Mouse (Mus musculus) hindbrain, embryonic 14.5 days (tissue): ENCODE data around the gene Fam98b. TPM values are rescaled to one million over a fixed set of nuclear protein-coding genes. Genes with fewer than 3 reads are reported as not detected.

Experiments
- ATAC-seq: fragments of 200-750 bp; cut with Nextera tagmentation; 2 replicates; pipeline ENCODE4 v1.8.0; 2017; ENCODE audit warnings: moderate number of reproducible peaks, mild to moderate bottlenecking, moderate TSS enrichment, moderate library complexity; ENCODE audit not compliant: low FRiP score
- DNase-seq: peaks from one replicate; pipeline ENCODE4 v3.0.0-alpha.2; 2015; ENCODE audit warnings: low spot score
- H3K27ac ChIP-seq: fragments of 300-500 bp; sonication (generic); 2 replicates; pipeline ENCODE4 v1.5.1; 2014; ENCODE audit warnings: mild to moderate bottlenecking, moderate library complexity
- H3K27me3 ChIP-seq: fragments of 300-500 bp; sonication (generic); 2 replicates; pipeline ENCODE4 v1.6.1; 2014; ENCODE audit warnings: mild to moderate bottlenecking, low read length, mixed read lengths; ENCODE audit not compliant: control insufficient read depth, insufficient read depth
- H3K36me3 ChIP-seq: fragments of 300-500 bp; sonication (generic); replicated peaks from 2 replicates; pipeline ENCODE4 v1.6.1; 2014; ENCODE audit not compliant: control insufficient read depth, insufficient read depth
- H3K4me1 ChIP-seq: fragments of 300-500 bp; sonication (generic); replicated peaks from 2 replicates; pipeline ENCODE4 v1.6.1; 2014; ENCODE audit warnings: antibody characterized with exemption, low read length, mixed read lengths; ENCODE audit not compliant: control insufficient read depth, insufficient read depth
- H3K4me2 ChIP-seq: fragments of 300-500 bp; sonication (generic); replicated peaks from 2 replicates; pipeline ENCODE4 v1.6.1; 2014; ENCODE audit warnings: mild to moderate bottlenecking, moderate library complexity
- H3K4me3 ChIP-seq: fragments of 300-500 bp; sonication (generic); replicated peaks from 2 replicates; pipeline ENCODE4 v1.5.1; 2014; ENCODE audit warnings: mild to moderate bottlenecking, low read length
- H3K9ac ChIP-seq: fragments of 300-500 bp; sonication (generic); 2 replicates; pipeline ENCODE4 v1.6.1; 2014
- H3K9me3 ChIP-seq: fragments of 300-500 bp; sonication (generic); 2 replicates; pipeline ENCODE4 v1.6.1; 2016; ENCODE audit warnings: low read length; ENCODE audit not compliant: control insufficient read depth
- WGBS: fragments of 180-500 bp; shearing (Covaris S2); extraction: QIAGEN DNeasy Blood & Tissue Kit; methylation state at CpG from one replicate; pipeline ENCODE4 v1.1.7; 2014; 5-methylcytosine and 5-hydroxymethylcytosine counted together
- polyA plus RNA-seq: library from polyadenylated mRNA; unstranded; fragments of >200 nt; fragmentation: Nextera tagmentation; extraction: Ambion mirVana; gene quantifications from 2 replicates; pipeline ENCODE4 v1.2.1, GENCODE M21; 2014

Fam98b gene
- 7.9 and 8.8 TPM in 2 replicates for polyA plus RNA-seq

GRCm38 (mm10) chr2:117249255-117250000 lies at the start of gene Fam98b:
Gene Fam98b, plus strand, starts transcription at chr2:117249739.
- Histone ChIP-seq H3K9ac (peak within 1 kb of the TSS; percentile 92), H3K9me3 (no peaks in the 10 kb centered on the region), H3K4me3 (peak within 1 kb of the TSS; percentile 89), H3K27ac (peak within 1 kb of the TSS; percentile 91), H3K36me3 (no peaks in the 10 kb centered on the region), H3K4me1 (peaks cover 16% of the 10 kb centered on the region), H3K27me3 (no peaks in the 10 kb centered on the region), H3K4me2 (peak within 1 kb of the TSS; percentile 70)
- peak; percentile 97 for DNase-seq
- 1% methylated on average over 33 of the region's 33 CpGs for WGBS
- peak; percentile 97 for ATAC-seq

GRCm38 (mm10) chr2:117200869-117201338 lies 48.6 kb upstream of the Fam98b start:
- ATAC-seq = no peak
- Histone ChIP-seq H3K9ac (no peak overlapping the region), H3K36me3 (no peaks in the 10 kb centered on the region), H3K4me2 (no peak overlapping the region; the same call in 1 of the 2 replicates), H3K4me1 (peaks cover 5% of the 10 kb centered on the region; the same call in 1 of the 2 replicates), H3K4me3 (no peak overlapping the region), H3K27ac (no peak overlapping the region), H3K27me3 (no peaks in the 10 kb centered on the region), H3K9me3 (no peaks in the 10 kb centered on the region)
- WGBS = 27% methylated on average over 9 of the region's 9 CpGs
- no peak for DNase-seq

DNA sequence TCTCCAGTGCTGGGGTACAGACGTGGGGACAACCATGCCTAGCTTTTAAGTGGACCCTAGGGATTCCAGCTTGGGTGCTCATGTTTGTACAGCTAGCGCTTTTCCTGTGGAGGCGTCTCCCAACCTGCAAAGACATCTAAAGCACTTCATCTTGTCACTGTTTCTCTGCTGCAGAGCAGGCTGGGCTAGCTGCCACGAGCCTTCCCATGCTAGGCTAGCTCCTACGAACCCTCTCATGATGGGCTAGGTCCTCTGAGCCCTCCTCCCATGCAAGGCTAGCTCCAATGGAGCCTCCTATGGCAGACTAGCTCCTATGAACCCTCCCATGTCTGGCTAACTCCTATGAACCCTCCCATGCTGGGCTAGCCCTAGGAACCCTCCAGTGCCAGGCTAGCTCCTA lies 46.2 kb upstream of the Fam98b start:
- H3K4me2 ChIP-seq = no peak overlapping the region
- H3K27ac ChIP-seq = no peak overlapping the region
- WGBS = 82% methylated on average over 5 of the region's 5 CpGs
- ATAC-seq (no peak), DNase-seq (no peak)
- no peaks in the 10 kb centered on the region for H3K36me3 ChIP-seq
- no peaks in the 10 kb centered on the region for H3K9me3 ChIP-seq
- no peak overlapping the region for H3K4me3 ChIP-seq
- H3K27me3 ChIP-seq = no peaks in the 10 kb centered on the region
- H3K4me1 ChIP-seq = peaks cover 5% of the 10 kb centered on the region; the same call in 1 of the 2 replicates
- no peak overlapping the region for H3K9ac ChIP-seq

GRCm38 (mm10) chr2:117204534-117204933 lies 45.0 kb upstream of the Fam98b start:
- Histone ChIP-seq H3K4me3 (no peak overlapping the region), H3K4me1 (peaks cover 5% of the 10 kb centered on the region; the same call in 1 of the 2 replicates), H3K27me3 (no peaks in the 10 kb centered on the region), H3K9ac (no peak overlapping the region), H3K36me3 (no peaks in the 10 kb centered on the region), H3K27ac (no peak overlapping the region), H3K4me2 (no peak overlapping the region), H3K9me3 (no peaks in the 10 kb centered on the region)
- WGBS = 70% methylated on average over 3 of the region's 3 CpGs
- no peak for DNase-seq
- no peak for ATAC-seq

- Histone ChIP-seq H3K36me3 (no peaks in the 10 kb centered on the region), H3K4me3 (no peak overlapping the region), H3K9me3 (no peaks in the 10 kb centered on the region), H3K27ac (no peak overlapping the region), H3K4me1 (peaks cover 5% of the 10 kb centered on the region; the same call in 1 of the 2 replicates), H3K4me2 (no peak overlapping the region), H3K9ac (no peak overlapping the region), H3K27me3 (no peaks in the 10 kb centered on the region)
- ATAC-seq = no peak
- 72% methylated on average over 6 of the region's 6 CpGs for WGBS
- no peak for DNase-seq
These were observed 44.5 kb upstream of the Fam98b start for GRCm38 (mm10) chr2:117205066-117205465.

DNA sequence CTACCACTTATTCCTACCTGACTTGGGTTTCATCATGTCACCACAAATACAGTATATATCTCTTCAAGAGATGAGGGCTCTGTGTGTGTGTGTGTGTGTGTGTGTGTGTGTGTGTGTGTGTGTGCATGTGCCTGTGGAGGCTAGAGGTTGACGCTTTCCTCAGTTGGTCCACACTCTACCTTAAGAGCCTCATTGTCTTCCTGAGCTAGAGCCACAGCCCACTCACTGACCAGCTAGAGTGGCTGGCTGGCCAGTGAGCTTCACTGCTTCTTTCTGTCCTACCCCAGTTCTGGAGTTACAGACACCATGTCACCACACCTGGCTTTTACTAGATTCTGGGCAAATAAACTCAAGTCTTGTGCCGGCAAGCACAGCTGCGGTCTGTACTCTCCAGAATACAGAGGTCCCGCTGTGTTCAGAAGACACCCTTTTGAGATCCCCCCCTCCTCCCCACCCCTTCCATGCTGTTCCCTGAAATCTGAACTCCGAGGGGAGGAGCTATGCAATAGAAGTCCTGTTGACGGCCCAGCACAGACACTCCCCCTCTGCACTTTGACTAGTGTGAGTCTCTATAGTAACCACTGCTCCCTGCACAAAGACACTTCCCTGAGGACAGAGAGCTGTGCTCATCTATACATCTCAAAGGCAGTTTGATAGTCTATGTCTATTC lies 39.0 kb upstream of the Fam98b start:
- Histone ChIP-seq H3K27me3 (no peaks in the 10 kb centered on the region), H3K9ac (no peak overlapping the region; the same call in 1 of the 2 replicates), H3K27ac (no peak overlapping the region), H3K4me1 (peaks cover 7% of the 10 kb centered on the region), H3K4me2 (peak overlapping the region; percentile 21), H3K4me3 (no peak overlapping the region), H3K36me3 (no peaks in the 10 kb centered on the region), H3K9me3 (no peaks in the 10 kb centered on the region)
- ATAC-seq (peak; percentile 94), DNase-seq (no peak)
- 4% methylated on average over 6 of the region's 6 CpGs for WGBS

GRCm38 (mm10) chr2:117216152-117216551 lies 33.4 kb upstream of the Fam98b start:
- 67% methylated on average over 2 of the region's 2 CpGs for WGBS
- DNase-seq (no peak), ATAC-seq (no peak)
- H3K27ac ChIP-seq = no peak overlapping the region
- no peaks in the 10 kb centered on the region; the same call in 1 of the 2 replicates for H3K4me1 ChIP-seq
- H3K36me3 ChIP-seq = no peaks in the 10 kb centered on the region
- no peak overlapping the region for H3K9ac ChIP-seq
- no peak overlapping the region for H3K4me2 ChIP-seq
- H3K27me3 ChIP-seq = no peaks in the 10 kb centered on the region
- H3K9me3 ChIP-seq = no peaks in the 10 kb centered on the region
- no peak overlapping the region for H3K4me3 ChIP-seq

DNA sequence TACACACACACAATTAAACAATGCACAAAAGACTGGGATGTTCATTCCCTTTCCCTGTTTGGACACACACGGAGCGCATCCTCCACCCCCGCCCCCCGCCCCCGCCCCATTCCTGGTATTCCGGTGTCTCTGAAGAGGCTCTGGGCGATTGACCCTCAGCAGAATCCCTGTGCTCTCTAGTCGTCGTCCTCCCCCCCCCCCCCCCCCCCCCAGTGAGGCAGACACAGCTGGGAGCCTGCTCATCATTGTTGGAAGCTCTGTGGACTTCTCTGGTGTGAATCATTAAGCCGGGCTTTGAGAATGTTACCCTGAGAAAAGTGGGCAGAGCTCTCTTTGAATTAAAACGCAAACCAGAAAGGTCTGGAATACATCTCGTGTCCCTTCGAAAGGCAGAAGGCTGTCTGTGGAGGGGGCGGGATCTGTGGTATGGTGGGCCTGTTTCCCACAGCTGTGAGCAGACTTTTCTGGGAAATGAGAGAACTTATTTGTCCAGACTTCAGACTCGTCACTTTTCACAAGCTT lies 31.8 kb upstream of the Fam98b start:
- Histone ChIP-seq H3K36me3 (no peaks in the 10 kb centered on the region), H3K27ac (no peak overlapping the region), H3K27me3 (no peaks in the 10 kb centered on the region), H3K4me1 (no peaks in the 10 kb centered on the region; the same call in 1 of the 2 replicates), H3K4me2 (0 out of 2 replicates have a peak overlapping the region, but pooled peaks have one; percentile 13), H3K9me3 (no peaks in the 10 kb centered on the region), H3K4me3 (no peak overlapping the region), H3K9ac (no peak overlapping the region)
- DNase-seq = no peak
- no peak for ATAC-seq
- WGBS = 2% methylated on average over 14 of the region's 15 CpGs

DNA sequence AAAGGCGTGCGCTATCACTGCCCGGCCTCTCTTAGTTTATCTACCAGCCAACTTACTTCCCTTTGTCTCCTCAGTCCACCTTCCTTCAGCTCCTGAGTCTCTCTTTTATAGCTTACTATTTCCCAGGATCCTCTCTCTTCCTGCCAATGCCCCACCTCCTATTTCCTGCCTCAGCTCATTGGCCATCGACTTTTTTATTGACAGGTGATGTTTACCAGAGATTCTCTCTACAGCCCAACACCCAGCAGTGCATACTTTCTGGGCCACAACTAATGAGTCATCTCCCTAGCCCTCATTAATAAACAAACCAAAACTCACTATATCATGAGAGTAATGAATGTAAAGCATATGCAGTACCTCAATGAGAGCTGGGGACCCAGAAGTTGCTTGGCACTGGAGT lies 30.0 kb upstream of the Fam98b start:
- no peak for DNase-seq
- WGBS = 97% methylated on average over 4 of the region's 4 CpGs
- no peaks in the 10 kb centered on the region for H3K27me3 ChIP-seq
- H3K4me3 ChIP-seq = no peak overlapping the region
- H3K9ac ChIP-seq = no peak overlapping the region
- H3K27ac ChIP-seq = no peak overlapping the region
- ATAC-seq = no peak
- H3K36me3 ChIP-seq = no peaks in the 10 kb centered on the region
- no peaks in the 10 kb centered on the region; the same call in 1 of the 2 replicates for H3K4me1 ChIP-seq
- no peaks in the 10 kb centered on the region for H3K9me3 ChIP-seq
- no peak overlapping the region for H3K4me2 ChIP-seq
